Mouse (Mus musculus): ENCODE results near the gene Arl15.

Arl15 gene

DNA sequence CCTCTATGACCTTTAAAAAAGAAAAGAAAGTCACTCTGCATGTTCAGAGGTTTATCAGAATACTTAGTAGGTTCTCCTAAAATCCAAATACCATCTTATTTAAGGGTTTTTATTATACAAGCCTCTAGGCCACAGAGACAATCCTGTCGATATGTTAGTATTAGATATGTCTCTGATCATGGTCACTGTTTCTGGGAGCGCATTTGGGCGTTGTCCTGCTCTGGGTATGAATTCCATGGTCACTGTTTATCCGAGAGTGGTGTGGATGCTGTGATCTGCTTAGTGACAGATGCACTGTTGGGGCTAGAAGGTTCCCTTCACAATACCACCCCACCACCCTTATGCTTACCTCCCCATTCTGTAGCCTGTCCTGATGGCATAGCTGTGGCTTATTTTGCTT lies 320.8 kb downstream of the Arl15 start:
- DNase-seq: no peak

DNA sequence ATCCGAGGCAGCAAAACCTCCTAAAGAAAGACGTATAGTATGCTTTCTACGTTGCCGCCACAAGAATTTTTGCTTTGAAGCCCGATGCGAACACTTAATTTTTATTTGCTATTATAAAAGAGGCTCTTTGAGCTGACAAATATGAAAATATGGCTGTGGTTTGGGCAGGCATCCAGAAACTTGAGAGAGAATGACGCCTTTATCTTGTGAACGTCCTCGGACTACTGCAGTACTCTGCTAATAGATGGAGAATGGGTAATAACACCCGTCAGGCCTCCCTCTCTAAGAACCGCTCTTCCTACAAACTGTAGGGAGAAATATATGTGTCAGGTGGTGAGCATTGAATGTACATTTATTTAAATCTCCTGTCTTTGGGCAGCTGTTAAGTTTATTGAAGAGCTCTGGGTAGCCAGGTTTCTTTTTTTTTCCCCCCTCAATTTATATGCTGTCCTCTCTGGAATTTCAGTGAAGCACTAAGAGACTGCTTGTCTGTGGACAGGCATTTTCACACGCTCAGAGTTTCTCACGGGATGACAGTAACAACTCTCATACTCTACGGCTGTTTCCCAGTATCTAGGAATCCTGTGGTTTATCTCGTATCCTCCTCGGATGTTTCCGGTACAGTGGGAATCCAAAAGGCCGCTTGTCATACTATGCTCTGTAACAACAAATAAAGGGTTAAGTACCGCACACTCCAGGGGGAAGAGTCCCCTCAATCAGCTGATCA lies 324.0 kb downstream of the Arl15 start:
- no peak for DNase-seq

DNA sequence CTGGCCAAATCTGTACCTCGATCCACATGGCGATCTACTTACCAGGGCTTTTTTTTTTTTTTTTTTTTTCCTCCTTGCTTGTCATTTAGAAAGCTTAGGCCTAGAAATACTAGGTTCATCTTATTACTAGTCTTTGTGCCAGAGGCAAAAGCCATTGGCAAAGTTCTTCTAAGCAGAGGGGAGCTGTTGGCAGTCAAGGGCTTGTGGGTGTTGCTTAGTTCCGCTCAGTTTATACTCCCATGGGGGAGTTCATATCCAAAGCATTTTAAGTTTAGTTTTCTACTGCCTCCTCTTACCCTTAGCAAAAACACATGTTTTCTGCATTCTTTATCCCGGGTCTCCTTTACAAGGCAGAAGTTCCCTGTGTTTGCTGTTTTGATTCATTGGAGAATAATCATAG lies 325.5 kb downstream of the Arl15 start:
- no peak for DNase-seq

DNA sequence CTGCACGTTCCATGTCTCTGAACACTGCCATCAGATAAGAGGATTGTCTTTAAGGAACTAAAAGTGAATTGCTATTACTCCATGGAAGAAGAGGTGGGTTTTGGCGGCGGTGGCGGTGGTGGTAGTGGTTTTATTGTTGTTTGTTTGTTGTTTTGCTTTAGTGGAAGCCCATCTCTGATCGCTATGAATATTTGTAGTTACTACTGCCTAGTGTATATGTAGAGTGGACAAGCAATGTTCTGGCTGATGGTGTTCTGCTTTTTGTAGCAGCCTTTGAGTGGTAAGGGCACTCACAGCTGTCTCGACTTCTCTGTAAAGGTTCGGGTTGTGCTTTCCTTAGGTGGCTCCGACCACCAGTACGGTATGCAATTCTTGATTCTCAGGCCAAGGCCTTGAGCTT lies 327.3 kb downstream of the Arl15 start:
- DNase-seq: no peak

DNA sequence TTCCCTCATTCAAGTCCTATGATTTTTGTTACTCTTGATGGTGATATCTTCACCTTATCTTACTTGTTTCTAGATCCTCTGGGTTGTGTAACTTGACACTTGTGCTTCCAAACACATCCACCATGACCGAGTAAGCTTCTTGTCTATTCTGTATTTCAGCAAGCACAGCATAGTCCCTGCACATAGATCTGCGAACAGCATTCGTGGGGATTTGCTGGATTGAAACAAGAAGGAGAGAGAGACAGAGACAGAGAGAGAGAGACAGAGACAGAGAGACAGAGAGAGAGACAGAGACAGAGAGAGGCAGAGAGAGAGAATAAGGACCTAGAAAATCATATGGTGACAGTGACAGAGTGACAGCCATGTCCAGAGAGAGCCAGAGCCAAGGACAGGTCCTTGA lies 329.1 kb downstream of the Arl15 start:
- DNase-seq: no peak

DNA sequence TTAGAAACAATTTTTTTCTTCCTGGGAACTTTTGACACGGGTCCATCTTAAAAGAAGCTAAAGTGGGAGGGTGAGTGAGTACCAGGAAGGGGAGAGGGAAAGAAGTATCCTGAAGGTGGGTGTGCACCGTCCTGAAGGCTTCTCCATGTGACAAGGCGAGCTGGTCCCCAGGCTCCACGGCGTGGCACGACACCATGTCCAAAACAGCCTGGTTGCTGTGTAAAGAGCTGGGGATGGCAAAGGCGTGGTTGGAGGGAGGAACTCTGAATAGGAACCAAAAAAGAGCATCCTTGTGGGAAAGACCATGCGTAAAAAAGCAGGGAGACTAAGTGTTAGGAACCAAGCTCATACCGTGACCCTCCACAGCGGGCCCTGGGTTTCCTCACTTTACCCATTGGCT lies 330.1 kb downstream of the Arl15 start:
- DNase-seq: no peak

DNA sequence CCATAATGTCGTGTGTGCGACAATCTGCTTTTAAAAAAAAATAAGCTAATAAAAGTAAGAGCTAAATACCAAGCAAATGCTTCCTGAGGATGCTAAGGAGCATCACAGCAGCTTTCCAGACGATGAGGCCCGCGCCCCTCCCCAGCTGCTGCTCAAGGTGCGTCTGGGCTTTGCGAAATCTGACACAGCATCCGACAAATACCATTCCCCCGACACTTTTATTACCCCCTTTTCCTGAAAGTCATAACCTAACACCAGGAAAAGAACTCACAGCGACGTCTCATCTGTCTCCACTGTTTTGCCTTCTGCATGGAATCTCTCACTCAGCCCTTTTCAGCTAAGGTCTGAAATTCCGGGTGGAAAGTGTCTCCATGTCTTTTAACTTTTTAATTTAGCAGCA lies 330.7 kb downstream of the Arl15 start:
- DNase-seq: no peak

DNA sequence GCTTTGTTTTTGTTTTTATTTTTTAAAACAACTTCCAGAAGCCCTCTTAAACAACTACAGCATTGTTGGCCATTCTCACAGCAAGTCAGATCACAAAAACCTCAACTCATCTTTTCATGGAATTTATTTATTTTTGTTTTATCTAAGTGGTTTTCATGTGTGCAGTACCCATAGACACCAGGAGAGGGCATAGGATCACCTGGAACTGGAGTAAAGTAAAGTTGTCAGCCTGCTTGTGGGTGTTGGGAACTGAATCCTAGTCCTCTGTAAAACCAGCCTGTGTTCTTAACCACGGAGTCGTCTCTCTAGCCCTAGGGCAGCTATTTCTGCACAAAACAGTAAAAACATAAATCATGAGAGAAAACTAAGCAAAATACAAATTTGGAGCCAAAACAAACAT lies 334.1 kb downstream of the Arl15 start:
- no peak for DNase-seq

DNA sequence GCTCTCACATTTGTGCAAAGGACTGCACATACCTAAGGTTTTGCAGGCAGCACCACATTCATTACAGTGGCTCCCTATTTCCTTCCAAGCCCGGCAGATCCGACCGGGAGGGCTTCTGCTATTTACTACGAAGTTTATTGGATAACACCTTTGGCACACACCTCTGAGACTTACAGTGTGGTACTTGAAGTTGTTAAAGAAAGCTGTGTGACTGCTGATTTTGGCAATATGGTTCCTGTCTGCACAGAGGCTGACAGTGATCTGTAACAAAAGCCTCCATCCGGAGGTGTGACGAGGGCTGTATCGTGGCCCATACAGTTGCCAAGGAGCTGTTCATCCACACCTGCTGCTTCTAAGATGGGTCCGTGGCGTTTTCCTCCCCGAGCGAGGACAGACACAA lies 335.7 kb downstream of the Arl15 start:
- no peak for DNase-seq

DNA sequence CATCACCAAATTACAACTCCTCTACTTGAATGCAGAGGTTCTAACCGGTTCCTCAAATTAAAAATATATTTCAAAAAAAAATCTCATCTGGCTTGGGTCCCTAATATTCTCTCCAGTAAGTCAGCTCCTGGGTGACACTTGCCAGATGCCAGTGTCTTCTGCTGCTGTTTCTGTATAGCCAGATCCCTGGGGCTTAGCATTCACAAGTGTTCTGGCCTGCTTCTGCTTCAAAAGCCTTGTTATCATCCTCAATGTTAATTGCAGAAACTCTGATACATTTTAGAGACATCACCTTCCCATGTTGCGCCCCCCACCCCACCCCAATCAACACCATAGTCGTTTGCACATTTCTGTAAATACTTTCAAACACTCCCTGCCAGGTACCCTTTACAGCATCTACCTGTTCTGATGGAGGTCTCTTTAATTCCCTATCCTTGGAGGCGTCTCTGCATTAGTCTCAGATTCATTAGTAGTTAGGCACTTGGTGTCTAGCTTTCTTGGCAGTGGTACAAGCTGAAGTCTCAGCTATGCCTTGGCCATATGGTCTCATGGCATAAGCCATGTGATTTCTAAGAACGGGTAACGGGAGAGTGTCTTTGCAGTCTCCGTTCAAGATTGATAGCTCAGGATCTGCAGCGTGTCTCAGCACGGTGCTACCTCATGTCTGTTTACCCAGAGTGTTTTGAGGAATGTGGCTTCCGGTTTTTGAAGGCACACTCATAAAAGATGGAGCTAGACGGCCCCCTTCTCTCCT lies 336.4 kb downstream of the Arl15 start:
- DNase-seq: no peak

DNA sequence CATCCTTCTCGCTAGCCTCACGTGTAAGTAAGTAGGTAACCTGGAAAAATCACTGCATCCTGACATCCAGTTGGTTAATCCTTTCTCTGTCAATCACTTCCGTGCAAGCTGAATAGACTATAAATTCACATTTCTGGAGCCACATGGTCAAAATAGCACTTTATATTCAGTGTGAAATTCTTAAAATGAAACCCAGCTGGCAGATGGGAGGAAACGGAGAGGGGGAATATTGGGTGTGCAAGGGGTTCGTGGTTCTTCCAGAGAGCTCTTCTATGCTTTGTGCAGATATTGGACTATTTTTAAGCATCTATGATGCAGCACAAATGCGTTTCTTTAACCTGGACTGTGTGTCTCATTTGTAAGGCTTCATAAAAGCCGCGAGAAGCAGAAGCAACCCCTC lies 344.6 kb downstream of the Arl15 start:
- no peak for DNase-seq

DNA sequence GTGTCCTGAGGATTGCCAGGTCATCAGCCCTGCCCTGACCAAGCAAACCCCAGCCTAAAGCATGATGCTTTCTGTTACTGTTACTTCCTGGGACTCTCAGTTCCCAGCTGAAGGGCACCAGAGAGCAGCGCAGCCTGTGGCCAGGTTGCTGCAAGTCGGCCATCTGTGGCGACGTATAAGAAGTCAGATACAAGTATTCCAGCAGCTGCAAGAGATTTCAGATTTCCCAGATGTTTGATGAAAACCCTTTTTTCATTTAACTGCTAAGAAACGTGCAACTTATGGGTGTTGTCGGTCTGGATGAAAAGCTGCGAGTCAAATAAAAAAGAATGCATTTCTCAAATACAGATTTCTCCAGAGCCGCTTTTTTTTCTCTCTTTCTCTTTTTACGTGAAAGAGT lies 345.3 kb downstream of the Arl15 start:
- no peak for DNase-seq

DNA sequence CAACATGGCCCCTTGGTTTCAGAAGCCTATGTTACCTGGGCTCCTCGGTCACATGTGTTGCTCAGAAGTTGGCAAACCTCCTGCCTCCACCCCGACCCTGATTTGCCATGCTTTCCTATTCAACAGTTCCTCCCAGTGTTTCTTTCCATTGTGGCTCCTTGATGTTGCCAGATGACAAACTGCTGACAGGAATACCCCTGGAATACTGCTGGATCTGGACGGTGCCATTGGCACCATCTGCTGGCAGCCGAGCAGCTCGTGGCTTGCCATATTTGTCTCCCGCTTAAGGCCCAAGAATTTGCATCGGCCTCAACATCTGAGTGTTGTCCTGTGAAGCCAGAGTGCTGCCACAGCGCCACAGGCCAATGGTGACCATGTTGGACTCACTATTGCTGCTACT lies 348.5 kb downstream of the Arl15 start:
- no peak for DNase-seq

DNA sequence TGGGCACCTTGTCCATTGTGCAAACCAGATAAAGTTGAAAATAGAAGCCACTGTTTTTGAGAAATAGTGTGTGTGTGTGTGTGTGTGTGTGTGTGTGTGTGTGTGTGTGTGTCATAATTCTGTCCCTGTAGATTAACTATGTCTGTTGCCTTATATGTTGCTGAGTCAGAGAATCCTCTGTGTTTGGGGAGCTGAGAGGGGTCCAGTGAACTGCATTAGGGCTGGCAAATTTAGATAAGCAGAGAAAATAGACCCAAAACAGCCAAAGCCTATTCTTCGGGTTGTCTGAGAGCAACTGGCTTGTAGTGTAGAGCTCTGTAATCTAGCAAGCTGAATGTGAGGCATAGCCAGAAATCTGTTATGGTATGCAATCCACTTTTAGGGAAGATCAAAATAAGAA lies 348.9 kb downstream of the Arl15 start:
- no peak for DNase-seq

DNA sequence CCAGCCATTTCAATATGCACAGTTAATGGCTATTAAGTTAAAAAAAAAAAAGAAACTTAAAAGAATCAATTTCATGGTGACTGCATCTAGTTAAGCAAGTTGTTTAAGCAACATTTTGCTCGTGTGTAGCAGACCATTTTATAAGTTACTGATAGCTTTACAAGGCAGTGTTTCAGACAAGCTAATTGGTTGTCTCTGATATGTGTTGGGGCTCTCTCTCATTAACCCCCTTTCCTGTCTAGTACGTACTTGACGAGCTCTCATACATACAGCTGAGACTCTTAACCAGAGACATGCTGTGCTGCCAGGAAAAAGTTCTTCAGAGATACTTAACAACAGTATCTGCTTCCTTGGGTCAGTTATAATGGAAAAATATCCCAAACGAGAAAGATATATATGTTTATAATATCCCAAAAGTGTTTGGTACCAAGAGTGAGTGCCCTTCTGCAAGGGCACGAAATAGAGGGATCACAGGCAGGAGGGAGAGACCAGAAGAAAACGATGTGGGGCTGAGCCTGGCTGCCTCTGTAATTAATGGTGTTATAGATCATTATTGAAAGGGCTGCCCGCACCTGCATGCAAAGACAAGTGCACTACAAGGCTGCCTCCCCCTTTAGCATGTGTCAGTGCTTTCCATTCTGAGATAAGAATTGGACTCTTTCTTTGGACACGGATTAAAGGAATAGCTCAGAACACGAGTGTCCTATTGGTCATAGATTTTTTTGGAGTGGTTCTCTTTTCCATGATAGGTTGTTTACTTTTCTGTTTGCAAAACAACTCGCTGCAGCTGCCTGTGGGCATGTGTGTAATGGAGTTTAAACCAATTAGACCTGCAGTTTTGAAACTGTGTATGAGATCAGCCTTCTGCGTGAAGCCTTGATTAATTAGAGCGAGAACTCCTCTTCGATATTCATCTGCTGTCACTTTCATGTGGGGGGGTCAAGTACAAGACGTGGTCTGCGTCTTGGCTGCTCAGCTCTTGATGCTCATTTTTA lies 350.0 kb downstream of the Arl15 start:
- no peak for DNase-seq

DNA sequence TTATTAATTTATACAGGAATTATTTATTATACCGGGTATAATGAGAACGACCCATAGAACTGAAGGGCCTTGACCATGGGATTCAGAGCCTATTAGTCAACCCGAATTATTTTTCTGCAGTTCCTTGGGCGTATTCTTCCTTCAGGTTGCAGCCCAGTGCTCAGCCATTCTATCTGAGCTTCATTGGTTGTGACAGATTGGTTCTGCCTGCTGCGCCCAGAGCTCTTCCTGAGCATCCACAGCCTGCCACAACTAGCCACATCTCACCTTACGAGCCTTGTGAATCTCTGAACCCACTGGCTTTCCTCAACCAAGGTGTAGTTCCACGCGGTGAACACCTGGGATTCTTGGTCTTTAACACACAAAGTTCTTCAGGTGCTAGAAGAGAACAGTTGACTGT lies 350.9 kb downstream of the Arl15 start:
- DNase-seq: no peak

DNA sequence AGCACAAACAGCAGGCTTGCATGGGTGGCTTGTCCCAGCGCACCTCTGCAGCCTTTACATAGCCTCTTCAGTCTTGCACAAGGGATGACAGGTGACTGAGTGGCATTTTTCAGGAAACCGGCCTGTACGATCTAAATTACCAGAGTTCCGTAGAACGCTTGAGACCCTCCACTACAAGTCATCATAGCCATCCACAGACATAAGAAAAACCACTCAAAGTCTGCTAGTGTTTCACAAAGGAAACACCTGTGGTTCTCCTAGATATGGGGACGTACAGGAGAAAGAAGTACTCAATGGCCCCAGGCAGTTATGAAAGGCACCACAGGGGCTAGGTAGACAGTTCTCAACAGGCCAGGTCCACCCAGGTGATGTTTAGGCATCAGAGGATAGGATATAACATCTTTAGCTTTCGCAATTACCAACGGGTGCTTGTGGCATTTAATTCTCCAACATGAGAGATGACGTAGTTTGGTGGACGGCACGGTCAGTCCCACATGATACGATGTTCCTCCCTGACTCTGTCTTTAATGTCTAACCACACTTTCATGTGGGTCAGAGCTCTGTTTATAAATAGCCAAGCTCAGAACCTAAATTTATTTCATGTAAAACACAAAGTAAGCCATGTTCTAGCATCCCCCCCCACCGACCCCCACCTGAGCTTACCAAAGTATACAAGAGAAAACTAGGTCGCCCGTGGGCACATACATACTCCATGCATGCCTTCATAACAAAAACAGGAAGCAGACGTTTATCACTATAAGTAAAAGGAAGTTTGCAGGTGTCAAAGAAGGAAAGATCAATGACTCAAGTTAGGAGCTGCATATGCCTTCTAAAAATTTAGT lies 356.8 kb downstream of the Arl15 start:
- DNase-seq: peak; percentile 29 to 47

DNA sequence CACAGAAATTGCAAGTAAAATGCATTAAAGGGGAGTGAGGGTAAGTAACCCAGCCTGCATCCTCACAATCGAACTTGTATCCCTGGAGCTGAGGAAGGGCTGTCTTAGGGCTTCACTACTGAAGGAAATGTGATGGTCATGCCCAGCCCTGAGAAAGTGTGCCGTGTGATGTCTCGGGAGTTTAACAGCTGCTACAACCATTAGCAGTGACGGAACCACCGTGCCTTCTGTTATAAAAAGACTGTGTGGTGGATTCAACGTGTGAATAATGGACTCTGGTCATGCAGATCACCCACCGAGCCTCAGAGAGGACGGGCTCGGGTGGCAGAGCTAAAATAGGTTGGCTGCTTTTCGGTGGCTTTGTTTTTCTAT lies 357.4 kb downstream of the Arl15 start:
- no peak for DNase-seq

DNA sequence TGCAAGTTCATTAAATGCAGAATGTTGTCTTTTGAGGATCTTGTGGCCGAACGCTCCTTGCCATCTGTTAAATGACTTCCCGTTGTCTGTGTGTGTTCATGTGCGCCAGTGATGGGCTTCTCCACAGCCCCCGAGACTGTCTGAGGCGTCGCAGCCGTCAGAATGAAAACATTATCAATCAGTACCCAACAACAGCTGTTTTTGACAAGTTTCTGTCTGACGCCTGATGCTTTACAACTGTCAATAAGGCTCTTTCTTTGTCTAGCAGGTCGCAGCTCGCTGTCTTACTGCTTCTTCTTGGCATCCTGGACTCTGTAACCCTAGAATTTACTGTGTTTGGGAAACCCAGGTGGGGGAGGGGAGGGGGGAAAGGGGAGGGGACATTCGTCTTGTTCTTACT lies 362.4 kb downstream of the Arl15 start:
- no peak for DNase-seq

DNA sequence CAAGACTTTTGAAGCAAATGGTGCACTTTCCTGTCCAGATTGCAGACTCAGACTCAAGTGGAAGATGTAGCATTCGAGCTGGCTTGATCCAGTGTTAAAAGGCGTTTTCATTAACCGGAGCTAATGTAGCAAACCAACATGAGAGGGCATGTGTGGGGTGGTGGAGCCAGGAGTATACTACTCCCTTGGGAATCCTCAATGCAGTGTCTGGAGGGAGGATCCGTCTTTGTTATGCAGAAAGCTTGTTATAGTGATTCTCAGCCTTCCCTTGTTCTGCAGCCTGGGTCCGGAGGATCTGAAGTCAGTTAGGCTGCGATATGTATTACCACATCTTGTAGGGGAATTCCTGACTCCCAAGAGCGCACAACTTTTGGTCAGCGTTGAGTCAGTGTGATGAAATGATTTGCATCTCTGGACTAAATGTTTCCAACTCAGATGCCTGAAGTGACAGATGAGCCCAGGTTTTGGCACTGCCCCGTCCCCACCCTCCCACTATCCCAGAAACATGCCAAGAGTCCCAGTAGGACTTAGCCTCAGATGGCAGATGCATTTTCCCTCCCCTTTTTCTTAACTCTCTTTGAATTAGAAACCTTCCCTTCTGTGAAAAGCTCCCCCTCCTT lies 363.9 kb downstream of the Arl15 start:
- no peak for DNase-seq

DNA sequence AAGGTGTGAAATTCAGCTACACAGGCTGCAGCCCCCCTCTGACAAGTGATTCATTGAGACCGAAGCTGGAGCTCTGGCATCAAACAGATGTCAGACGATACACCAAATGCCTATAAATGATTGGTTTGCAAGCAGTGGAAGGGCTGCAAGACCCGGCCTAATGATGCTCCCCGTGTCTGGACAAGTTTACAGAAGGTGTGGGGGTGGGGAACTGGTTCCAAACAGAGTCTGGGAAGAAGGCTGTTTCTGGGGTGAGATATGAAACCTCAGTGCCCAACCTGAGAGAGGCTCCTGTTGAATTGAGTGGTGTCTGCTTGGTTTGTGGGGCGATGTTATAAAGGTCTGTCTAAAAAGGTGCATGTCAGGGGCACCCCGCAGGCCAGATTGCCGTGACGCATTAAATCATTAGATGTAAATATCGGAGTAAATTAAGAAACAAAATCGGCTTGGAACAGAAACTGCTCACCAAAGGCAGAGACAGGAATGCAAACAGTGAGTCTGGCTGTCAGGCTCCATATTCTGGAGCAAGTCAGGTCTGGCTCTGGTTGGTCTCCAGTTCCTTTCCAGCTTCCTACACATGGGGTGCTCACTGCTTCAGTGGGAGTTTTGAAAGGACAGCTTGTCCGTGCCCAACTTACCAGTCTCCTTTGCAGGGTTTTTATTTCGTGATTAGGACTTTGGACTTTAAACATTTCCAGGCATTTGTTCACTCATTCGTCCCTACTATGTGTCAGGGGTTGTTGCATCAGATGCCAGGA lies 365.5 kb downstream of the Arl15 start:
- DNase-seq: no peak
